Comparison of ENCODE assay signal across 22 mouse cellular contexts in genomic region chr13:110450526-110450925, GRCm38 (mm10). TPM values are rescaled to one million over a fixed set of nuclear protein-coding genes. Genes with fewer than 3 reads are reported as not detected.
DNase-seq lines count a peak whose midpoint lies in the region; ATAC-seq and TF ChIP-seq lines count a peak whose summit lies in the region.
"Had no signal": no experiment of that assay in that cellular context is flagged by ENCODE, and none has a peak within 500 bp of the region (broad histone marks: within the 10 kb centered on the region; RNA-seq: fewer than 3 reads in every experiment).

No protein-coding gene starts in this region.

- no peak for DNase-seq in layer of hippocampus, adult 11-12 months (ENCODE audit: low spot score)
- DNase-seq in embryo, embryonic 9.5 days (ENCODE audit: extremely low spot score): no peak
- no peak for DNase-seq in heart, adult 2 months
- DNase-seq: adrenal gland, adult 2 months; adrenal gland, adult 8-10 months; adrenal gland, postnatal 10 days; adrenal gland, postnatal 14 days; adrenal gland, postnatal 25 days; adrenal gland, postnatal 36 days; B cell, adult 2 months; cerebellum, adult 11 months; cerebellum, adult 11-12 months; cerebellum, adult 18-20 months had no signal

- 45% methylated on average over 1 of the region's 1 CpGs for WGBS in intestine, embryonic 15.5 days
- WGBS in intestine, embryonic 16.5 days: 61% methylated on average over 1 of the region's 1 CpGs
- 41% methylated on average over 1 of the region's 1 CpGs for WGBS in intestine, postnatal 0 days
- WGBS in heart, adult 2 months: 62% methylated on average over 1 of the region's 1 CpGs

- no peak for TF ChIP-seq CTCF in intestine, postnatal 0 days (IDR thresholded peaks at IDR 0.05; ENCODE audit: low read depth)
- no peak for TF ChIP-seq CTCF in heart, adult 2 months (IDR thresholded peaks at IDR 0.05)

- no peak for TF ChIP-seq EP300 in heart, adult 2 months (IDR thresholded peaks at IDR 0.05; ENCODE audit: insufficient read depth, low read depth, low read length)

- H3K79me2 ChIP-seq in heart, adult 2 months (replicated peaks; ENCODE audit: control insufficient read depth, insufficient read depth, low read length): no peaks in the 10 kb centered on the region

- H3K36me3 ChIP-seq in intestine, embryonic 15.5 days: no peaks in the 10 kb centered on the region
- no peaks in the 10 kb centered on the region for H3K36me3 ChIP-seq in intestine, embryonic 16.5 days (ENCODE audit: control insufficient read depth, insufficient read depth, low read length)
- no peaks in the 10 kb centered on the region for H3K36me3 ChIP-seq in intestine, postnatal 0 days (ENCODE audit: control insufficient read depth, insufficient read depth)
- no peaks in the 10 kb centered on the region for H3K36me3 ChIP-seq in heart, adult 2 months (ENCODE audit: control insufficient read depth, insufficient read depth, low read length)
- H3K36me3 ChIP-seq: G1E had no signal

- ATAC-seq in intestine, embryonic 15.5 days: peak; percentile 79
- peak; percentile 82 for ATAC-seq in intestine, embryonic 16.5 days
- peak; percentile 54 for ATAC-seq in intestine, postnatal 0 days
- ATAC-seq: activated CD4-positive, CD25-positive, alpha-beta regulatory T cell, adult 4 months; CD4-positive, CD25-positive, alpha-beta regulatory T cell, adult 4 months; Patski had no signal

- H3K9ac ChIP-seq in intestine, embryonic 15.5 days: no peak overlapping the region
- H3K9ac ChIP-seq in intestine, embryonic 16.5 days (ENCODE audit: low read depth, low read length): no peak overlapping the region
- H3K9ac ChIP-seq in intestine, postnatal 0 days (ENCODE audit: low read depth, low read length): no peak overlapping the region
- H3K9ac ChIP-seq in heart, adult 2 months (ENCODE audit: low read depth, low read length): no peak overlapping the region

- no peaks in the 10 kb centered on the region for H3K27me3 ChIP-seq in intestine, embryonic 15.5 days (replicated peaks)
- H3K27me3 ChIP-seq in intestine, embryonic 16.5 days (replicated peaks; ENCODE audit: control insufficient read depth, insufficient read depth, low read length): no peaks in the 10 kb centered on the region
- no peaks in the 10 kb centered on the region for H3K27me3 ChIP-seq in intestine, postnatal 0 days (replicated peaks; ENCODE audit: control insufficient read depth, insufficient read depth, low read length)
- no peaks in the 10 kb centered on the region for H3K27me3 ChIP-seq in heart, adult 2 months (ENCODE audit: control insufficient read depth, insufficient read depth, low read length)
- H3K27me3 ChIP-seq: CH12.LX, Patski had no signal

- H3K4me1 ChIP-seq in intestine, embryonic 15.5 days (replicated peaks): no peaks in the 10 kb centered on the region
- H3K4me1 ChIP-seq in intestine, embryonic 16.5 days (ENCODE audit: control insufficient read depth, insufficient read depth, low read length): 0 out of 2 replicates have a peak, but pooled peaks cover 1% of the 10 kb centered on the region
- H3K4me1 ChIP-seq in intestine, postnatal 0 days (replicated peaks; ENCODE audit: control insufficient read depth, insufficient read depth, low read length): no peaks in the 10 kb centered on the region
- H3K4me1 ChIP-seq in heart, adult 2 months (ENCODE audit: control insufficient read depth, insufficient read depth, low read length): no peaks in the 10 kb centered on the region

- H3K4me3 ChIP-seq in intestine, embryonic 15.5 days (replicated peaks): no peak overlapping the region
- no peak overlapping the region for H3K4me3 ChIP-seq in intestine, embryonic 16.5 days (ENCODE audit: low read length)
- H3K4me3 ChIP-seq in intestine, postnatal 0 days (ENCODE audit: low read depth, low read length): no peak overlapping the region
- H3K4me3 ChIP-seq in heart, adult 2 months: no peak overlapping the region

- TF ChIP-seq POLR2A in heart, adult 2 months (IDR thresholded peaks at IDR 0.05; ENCODE audit: insufficient read depth, low read depth, low read length): no peak

- intact Hi-C loops in heart, adult 2 months (cut with DNase I): no loop called here

- H3K4me2 ChIP-seq in intestine, embryonic 15.5 days (replicated peaks): no peak overlapping the region
- H3K4me2 ChIP-seq in intestine, embryonic 16.5 days (ENCODE audit: low read depth, low read length): no peak overlapping the region
- H3K4me2 ChIP-seq in intestine, postnatal 0 days (replicated peaks; ENCODE audit: low read depth): no peak overlapping the region

- no peaks in the 10 kb centered on the region for H3K9me3 ChIP-seq in intestine, embryonic 15.5 days
- H3K9me3 ChIP-seq in intestine, embryonic 16.5 days (ENCODE audit: control insufficient read depth, low read length): no peaks in the 10 kb centered on the region
- H3K9me3 ChIP-seq in intestine, postnatal 0 days (ENCODE audit: control insufficient read depth): no peaks in the 10 kb centered on the region

- no peak overlapping the region for H3K27ac ChIP-seq in intestine, embryonic 15.5 days
- no peak overlapping the region for H3K27ac ChIP-seq in intestine, embryonic 16.5 days (ENCODE audit: low read length)
- no peak overlapping the region for H3K27ac ChIP-seq in intestine, postnatal 0 days (ENCODE audit: low read depth, low read length)
- no peak overlapping the region for H3K27ac ChIP-seq in heart, adult 2 months

RNA-seq across cellular contexts. Expression of gene Plk2, which starts 55.7 kb away (rescaled TPM):
- 71.0 and 72.1 TPM in 2 replicates for polyA plus RNA-seq in intestine, embryonic 15.5 days (2015; fragmentation: Nextera tagmentation; extraction: Ambion mirVana)
- 56.6 and 61.9 TPM in 2 replicates for polyA plus RNA-seq in intestine, embryonic 16.5 days (2015; fragmentation: Nextera tagmentation; extraction: Ambion mirVana)
- polyA plus RNA-seq in intestine, postnatal 0 days (2015; fragmentation: Nextera tagmentation; extraction: Ambion mirVana): 16.4 and 19.0 TPM in 2 replicates
- total RNA-seq in heart, adult 2 months (2021): 10 to 100 TPM; 14.8 to 23.8 TPM
- 11.0 and 17.3 TPM in 2 replicates for polyA plus RNA-seq in heart, adult 2 months (2012; rRNA removed)
- total RNA-seq: MEL had no signal
- polyA plus RNA-seq: G1E had no signal
